Mouse (Mus musculus): Measurements from ENCODE around the gene Uqcc3.

- TF ChIP-seq CTCF (conservative IDR thresholded peaks at IDR 0.05; ENCODE audit: insufficient read depth, insufficient read length, low read depth, low read length), result no peak
- TF ChIP-seq POLR2A (IDR thresholded peaks at IDR 0.05; ENCODE audit: low read depth, low read length), result no peak
Measured at GRCm38 (mm10) chr19:8919000-8919399, 38.3 kb upstream of the Uqcc3 start.

Data from kidney, adult 2 months (tissue).